Mouse (Mus musculus) kidney, adult 8-10 months (tissue): ENCODE results near the gene Cotl1.

Source experiments
- DNase-seq, 2 experiments: peaks; one replicate each; pipeline ENCODE4 v3.0.0; 2022

Gene Cotl1

GRCm38 (mm10) chr8:119838100-119838982, 2.0 kb downstream of the Cotl1 start:
- peak; percentile 50 to 51 for DNase-seq

GRCm38 (mm10) chr8:119837553-119838071, 2.7 kb downstream of the Cotl1 start:
- DNase-seq: no peak

- no peak for DNase-seq
These were observed 3.5 kb downstream of the Cotl1 start for GRCm38 (mm10) chr8:119836831-119837230.

GRCm38 (mm10) chr8:119835270-119835669, 5.1 kb downstream of the Cotl1 start:
- DNase-seq: no peak

- peak; percentile 64 to 79 for DNase-seq
These were observed 5.7 kb downstream of the Cotl1 start for GRCm38 (mm10) chr8:119834676-119835075.

GRCm38 (mm10) chr8:119832931-119833330, 7.4 kb downstream of the Cotl1 start:
- DNase-seq: peak in 1 of 2 experiments; percentile 18

- no peak for DNase-seq
These were observed 8.2 kb downstream of the Cotl1 start for GRCm38 (mm10) chr8:119832101-119832617.

GRCm38 (mm10) chr8:119831336-119831995, 8.9 kb downstream of the Cotl1 start:
- DNase-seq: peak; percentile 82 to 86

GRCm38 (mm10) chr8:119830589-119830988, 9.8 kb downstream of the Cotl1 start:
- DNase-seq: no peak

GRCm38 (mm10) chr8:119829870-119830580, 10.3 kb downstream of the Cotl1 start:
- no peak for DNase-seq

GRCm38 (mm10) chr8:119829420-119829819, 10.9 kb downstream of the Cotl1 start:
- no peak for DNase-seq

GRCm38 (mm10) chr8:119829015-119829414, 11.3 kb downstream of the Cotl1 start:
- DNase-seq: no peak

- DNase-seq: no peak
These were observed 12.6 kb downstream of the Cotl1 start for GRCm38 (mm10) chr8:119827721-119828153.

- no peak for DNase-seq
These were observed 13.4 kb downstream of the Cotl1 start for GRCm38 (mm10) chr8:119826982-119827381.

- no peak for DNase-seq
These were observed 14.2 kb downstream of the Cotl1 start for GRCm38 (mm10) chr8:119825950-119826730.

GRCm38 (mm10) chr8:119824809-119825273, 15.5 kb downstream of the Cotl1 start:
- DNase-seq: peak; percentile 58 to 60

GRCm38 (mm10) chr8:119824100-119824499, 16.2 kb downstream of the Cotl1 start:
- peak; percentile 53 to 61 for DNase-seq

- no peak for DNase-seq
These were observed 17.1 kb downstream of the Cotl1 start for GRCm38 (mm10) chr8:119823278-119823677.

GRCm38 (mm10) chr8:119821691-119822090, 18.7 kb downstream of the Cotl1 start:
- DNase-seq: peak; percentile 56 to 61

- no peak for DNase-seq
These were observed 20.4 kb downstream of the Cotl1 start for GRCm38 (mm10) chr8:119819976-119820375.

- peak; percentile 68 to 79 for DNase-seq
These were observed 21.0 kb downstream of the Cotl1 start for GRCm38 (mm10) chr8:119819316-119819715.

- no peak for DNase-seq
These were observed 22.9 kb downstream of the Cotl1 start for GRCm38 (mm10) chr8:119817446-119817845.
